Mouse (Mus musculus) c-Kit-positive CD71-negative TER-119-negative erythroid progenitor cells, embryonic 14.5 days (primary cell): ENCODE results near the gene Unkl.

ENCODE experiments used
- DNase-seq: peaks from one replicate; pipeline ENCODE4 v3.0.0-alpha.2; 2013; ENCODE audit warnings: low read depth

Gene Unkl

GRCm38 (mm10) chr17:25188150-25189031, at the start of gene Unkl:
Gene Unkl, plus strand, starts transcription at chr17:25188397.
- DNase-seq: no peak

GRCm38 (mm10) chr17:25138803-25139202, 49.4 kb upstream of the Unkl start:
- DNase-seq: no peak

GRCm38 (mm10) chr17:25139960-25140359, 48.2 kb upstream of the Unkl start:
- no peak for DNase-seq

GRCm38 (mm10) chr17:25162161-25162560, 26.0 kb upstream of the Unkl start, which contains the start of gene Ccdc154:
Gene Ccdc154, plus strand, starts transcription at chr17:25162461.
- no peak for DNase-seq

GRCm38 (mm10) chr17:25163387-25163786, 24.8 kb upstream of the Unkl start:
- DNase-seq: no peak

GRCm38 (mm10) chr17:25164770-25165169, 23.4 kb upstream of the Unkl start:
- no peak for DNase-seq

- DNase-seq: no peak
Measured at GRCm38 (mm10) chr17:25165970-25166671, 22.1 kb upstream of the Unkl start.

GRCm38 (mm10) chr17:25169706-25170105, 18.5 kb upstream of the Unkl start:
- no peak for DNase-seq

GRCm38 (mm10) chr17:25172558-25172957, 15.6 kb upstream of the Unkl start:
- no peak for DNase-seq

- no peak for DNase-seq
Measured at GRCm38 (mm10) chr17:25175411-25175810, 12.8 kb upstream of the Unkl start, which contains the start of gene Gm38655. Gene Gm38655, minus strand, starts transcription at chr17:25175471.

GRCm38 (mm10) chr17:25183232-25183631, 5.0 kb upstream of the Unkl start:
- no peak for DNase-seq

GRCm38 (mm10) chr17:25184129-25184691, 4.0 kb upstream of the Unkl start, which contains the start of gene BC003965:
Gene BC003965, plus strand, starts transcription at chr17:25184554.
- DNase-seq: peak; percentile 100

GRCm38 (mm10) chr17:25184961-25185360, 3.2 kb upstream of the Unkl start:
- no peak for DNase-seq

- DNase-seq: no peak
Measured at GRCm38 (mm10) chr17:25187784-25188149, 430 bp upstream of the Unkl start.

GRCm38 (mm10) chr17:25189091-25189490, 894 bp downstream of the Unkl start:
- no peak for DNase-seq

- no peak for DNase-seq
Measured at GRCm38 (mm10) chr17:25202401-25202800, 14.2 kb downstream of the Unkl start.

GRCm38 (mm10) chr17:25210006-25210405, 21.8 kb downstream of the Unkl start:
- DNase-seq: no peak

- DNase-seq: no peak
Measured at GRCm38 (mm10) chr17:25210680-25211466, 22.7 kb downstream of the Unkl start.

GRCm38 (mm10) chr17:25211705-25212104, 23.5 kb downstream of the Unkl start:
- no peak for DNase-seq

- DNase-seq: no peak
Measured at GRCm38 (mm10) chr17:25215431-25215830, 27.2 kb downstream of the Unkl start.

GRCm38 (mm10) chr17:25218967-25219366, 30.8 kb downstream of the Unkl start:
- no peak for DNase-seq
